12 mouse cellular contexts compared by ENCODE assay signal in the genomic region with DNA sequence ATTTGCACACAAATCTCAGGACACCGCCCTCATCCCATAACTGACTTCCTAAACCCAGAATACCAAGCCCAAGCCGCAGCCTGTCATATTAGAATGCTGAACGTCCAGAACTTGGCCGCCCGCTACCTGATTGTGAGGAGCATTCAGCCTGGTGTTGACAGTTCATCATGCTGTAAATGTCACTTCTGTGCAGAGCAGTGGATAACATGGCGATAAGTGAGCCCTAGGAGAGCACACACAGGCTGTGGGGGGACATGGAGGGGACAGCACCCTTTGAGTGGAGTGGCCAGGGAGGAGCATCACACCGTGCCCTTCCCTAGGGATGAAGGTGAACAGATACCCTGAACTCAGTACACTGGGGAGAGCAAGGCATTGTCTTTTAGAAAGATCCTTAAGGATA. TPM values are rescaled to one million over a fixed set of nuclear protein-coding genes. Genes with fewer than 3 reads are reported as not detected.
A peak's percentile ranks its signal among the peaks of the same experiment; 100 is the strongest.
DNase-seq lines count a peak whose midpoint lies in the region; ATAC-seq lines count a peak whose summit lies in the region.
"Had no signal": no experiment of that assay in that cellular context is flagged by ENCODE, and none has a peak within 500 bp of the region (broad histone marks: within the 10 kb centered on the region; RNA-seq: fewer than 3 reads in every experiment).

No protein-coding gene starts in this region.

- H3K4me2 ChIP-seq in forebrain, embryonic 13.5 days: no peak overlapping the region
- no peak overlapping the region for H3K4me2 ChIP-seq in forebrain, embryonic 11.5 days (ENCODE audit: low read depth, low read length, severe bottlenecking)
- no peak overlapping the region for H3K4me2 ChIP-seq in liver, embryonic 13.5 days
- no peak overlapping the region for H3K4me2 ChIP-seq in liver, embryonic 11.5 days
- H3K4me2 ChIP-seq: hindbrain, embryonic 13.5 days; midbrain, embryonic 11.5 days had no signal

- DNase-seq in forebrain, embryonic 11.5 days (ENCODE audit: low spot score): no peak
- DNase-seq in liver, embryonic 13.5 days: no peak
- no peak for DNase-seq in liver, embryonic 11.5 days (ENCODE audit: low spot score)
- DNase-seq in heart, adult 8-10 months (ENCODE audit: low spot score): peak; percentile 55
- DNase-seq in heart, postnatal 14 days: peak; percentile 41 to 58
- DNase-seq in layer of hippocampus, postnatal 36 days: no peak
- DNase-seq in urinary bladder, adult 18-20 months (ENCODE audit: low spot score in 2 of 2): no peak

- ATAC-seq in forebrain, embryonic 13.5 days: no peak
- ATAC-seq in forebrain, embryonic 11.5 days (replicated peaks; ENCODE audit: low FRiP score): no peak
- no peak for ATAC-seq in liver, embryonic 13.5 days (ENCODE audit: low read depth)
- ATAC-seq in liver, embryonic 11.5 days (replicated peaks; ENCODE audit: low FRiP score): no peak
- ATAC-seq: lung, postnatal 0 days had no signal

- H3K27me3 ChIP-seq in forebrain, embryonic 13.5 days: no peaks in the 10 kb centered on the region
- H3K27me3 ChIP-seq in forebrain, embryonic 11.5 days (ENCODE audit: control insufficient read depth, insufficient read depth, low read length): no peaks in the 10 kb centered on the region
- no peaks in the 10 kb centered on the region for H3K27me3 ChIP-seq in liver, embryonic 13.5 days
- no peaks in the 10 kb centered on the region for H3K27me3 ChIP-seq in liver, embryonic 11.5 days (replicated peaks; ENCODE audit: control insufficient read depth, insufficient read depth, low read length)
- H3K27me3 ChIP-seq: hindbrain, embryonic 13.5 days had no signal

- H3K27ac ChIP-seq in forebrain, embryonic 13.5 days: peak overlapping the region; percentile 8; the same call in 1 of the 2 replicates
- no peak overlapping the region for H3K27ac ChIP-seq in forebrain, embryonic 11.5 days (ENCODE audit: low read depth, low read length)
- peak overlapping the region; percentile 98 for H3K27ac ChIP-seq in liver, embryonic 13.5 days
- no peak overlapping the region for H3K27ac ChIP-seq in liver, embryonic 11.5 days (ENCODE audit: low read depth, low read length)
- H3K27ac ChIP-seq: hindbrain, embryonic 13.5 days; limb, embryonic 10.5 days had no signal

- no peaks in the 10 kb centered on the region for H3K9me3 ChIP-seq in forebrain, embryonic 13.5 days (replicated peaks)
- no peaks in the 10 kb centered on the region for H3K9me3 ChIP-seq in forebrain, embryonic 11.5 days (ENCODE audit: control insufficient read depth, low read length)
- no peaks in the 10 kb centered on the region for H3K9me3 ChIP-seq in liver, embryonic 13.5 days (replicated peaks)
- no peaks in the 10 kb centered on the region for H3K9me3 ChIP-seq in liver, embryonic 11.5 days (ENCODE audit: control insufficient read depth, low read length)
- H3K9me3 ChIP-seq: hindbrain, embryonic 13.5 days; limb, embryonic 10.5 days had no signal

- no peak overlapping the region for H3K9ac ChIP-seq in forebrain, embryonic 13.5 days
- H3K9ac ChIP-seq in forebrain, embryonic 11.5 days (ENCODE audit: low read length): no peak overlapping the region
- peak overlapping the region; percentile 36; the same call in 1 of the 2 replicates for H3K9ac ChIP-seq in liver, embryonic 13.5 days
- H3K9ac ChIP-seq in liver, embryonic 11.5 days (ENCODE audit: low read depth, low read length): no peak overlapping the region
- H3K9ac ChIP-seq: hindbrain, embryonic 13.5 days had no signal

- no peak overlapping the region for H3K4me3 ChIP-seq in forebrain, embryonic 13.5 days
- no peak overlapping the region for H3K4me3 ChIP-seq in forebrain, embryonic 11.5 days (ENCODE audit: low read depth, low read length)
- no peak overlapping the region for H3K4me3 ChIP-seq in liver, embryonic 13.5 days (replicated peaks)
- H3K4me3 ChIP-seq in liver, embryonic 11.5 days (ENCODE audit: low read depth, low read length): no peak overlapping the region
- H3K4me3 ChIP-seq: hindbrain, embryonic 13.5 days; limb, embryonic 10.5 days had no signal

- H3K4me1 ChIP-seq in forebrain, embryonic 13.5 days: peaks cover 54% of the 10 kb centered on the region
- H3K4me1 ChIP-seq in forebrain, embryonic 11.5 days (replicated peaks; ENCODE audit: control insufficient read depth, insufficient read depth, low read length): peaks cover 16% of the 10 kb centered on the region
- H3K4me1 ChIP-seq in liver, embryonic 13.5 days (replicated peaks): peaks cover 98% of the 10 kb centered on the region
- peaks cover 65% of the 10 kb centered on the region for H3K4me1 ChIP-seq in liver, embryonic 11.5 days (replicated peaks; ENCODE audit: control insufficient read depth, insufficient read depth, low read length)

- intact Hi-C loops in heart, postnatal 14 days (cut with DNase I): no loop called here

- peaks cover 14% of the 10 kb centered on the region for H3K36me3 ChIP-seq in forebrain, embryonic 13.5 days (ENCODE audit: poor library complexity, severe bottlenecking)
- H3K36me3 ChIP-seq in forebrain, embryonic 11.5 days (ENCODE audit: control insufficient read depth, insufficient read depth, low read length): no peaks in the 10 kb centered on the region
- 0 out of 2 replicates have a peak, but pooled peaks cover 8% of the 10 kb centered on the region for H3K36me3 ChIP-seq in liver, embryonic 13.5 days
- H3K36me3 ChIP-seq in liver, embryonic 11.5 days (ENCODE audit: control insufficient read depth, insufficient read depth, low read length): no peaks in the 10 kb centered on the region; the same call in 1 of the 2 replicates

- 90% methylated on average over 7 of the region's 7 CpGs for WGBS in forebrain, embryonic 13.5 days
- 89% methylated on average over 7 of the region's 7 CpGs for WGBS in forebrain, embryonic 11.5 days
- 86% methylated on average over 7 of the region's 7 CpGs for WGBS in liver, embryonic 13.5 days (ENCODE audit: insufficient replicate concordance)
- 81% methylated on average over 7 of the region's 7 CpGs for WGBS in liver, embryonic 11.5 days

RNA-seq across cellular contexts. Expression of gene Gramd4, which starts 51.8 kb away (rescaled TPM):
- 30.1 and 31.6 TPM in 2 replicates for polyA plus RNA-seq in forebrain, embryonic 13.5 days (2015; fragmentation: Nextera tagmentation; extraction: Ambion mirVana)
- polyA plus RNA-seq in forebrain, embryonic 11.5 days (2014; fragmentation: Nextera tagmentation; extraction: Ambion mirVana): 15.5 and 16.6 TPM in 2 replicates
- polyA plus RNA-seq in liver, embryonic 13.5 days (2015; fragmentation: Nextera tagmentation; extraction: Ambion mirVana): 6.8 and 7.0 TPM in 2 replicates
- polyA plus RNA-seq in liver, embryonic 11.5 days (2014; fragmentation: Nextera tagmentation; extraction: Ambion mirVana): 12.6 and 13.9 TPM in 2 replicates
- total RNA-seq in heart, adult 8-10 months (2022): 10 to 100 TPM; 26.1 to 31.8 (median 27.3) TPM
- 10 to 100 TPM; 32.4 to 35.0 TPM for total RNA-seq in heart, postnatal 14 days (2021)
- 10 to 100 TPM; 25.4 to 30.9 TPM for total RNA-seq in layer of hippocampus, postnatal 36 days (2021)

Comparison
In these comparisons a context has a peak if more than half of its experiments do, and no peak if none do; other contexts are left out.
1. H3K27ac ChIP-seq: peak in forebrain, embryonic 13.5 days (single experiment) and liver, embryonic 13.5 days (single experiment); none in forebrain, embryonic 11.5 days (single experiment) and liver, embryonic 11.5 days (single experiment).
2. DNase-seq: peak in heart, adult 8-10 months (single experiment) and heart, postnatal 14 days (2 of 2); none in forebrain, embryonic 11.5 days (single experiment), liver, embryonic 13.5 days (single experiment), liver, embryonic 11.5 days (single experiment), layer of hippocampus, postnatal 36 days (0 of 2) and urinary bladder, adult 18-20 months (0 of 2).